8 mouse cellular contexts compared by ENCODE assay signal in the genomic region with DNA sequence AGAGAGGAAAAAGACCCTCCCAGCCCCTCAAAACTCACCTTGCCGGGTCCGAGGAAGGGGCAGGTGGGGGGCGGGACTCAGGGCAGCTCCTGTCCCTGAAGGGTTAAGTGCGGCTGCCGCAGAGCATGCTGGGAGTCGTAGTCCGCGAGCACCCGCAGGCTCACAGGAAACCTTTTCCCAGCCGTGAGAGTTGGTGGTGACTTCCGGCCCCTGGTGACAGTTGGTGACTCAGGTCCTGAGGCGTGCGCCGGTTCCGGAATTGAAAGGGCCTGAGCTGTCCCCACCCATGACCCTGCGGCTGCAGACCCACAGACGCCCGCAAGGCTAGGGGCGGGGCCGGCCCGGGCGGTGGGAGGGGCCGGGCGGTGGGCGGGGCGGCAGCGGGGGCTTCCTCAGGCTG. TPM values are rescaled to one million over a fixed set of nuclear protein-coding genes. Genes with fewer than 3 reads are reported as not detected.
DNase-seq lines count a peak whose midpoint lies in the region; ATAC-seq and TF ChIP-seq lines count a peak whose summit lies in the region.

Myl6b (minus strand) TSS at position 96 of the 400 bp plus-strand sequence.

- peak within 1 kb of the TSS; percentile 81 for H3K27ac ChIP-seq in bone marrow, adult 2 months (ENCODE audit: control insufficient read depth, insufficient read depth, low read depth, low read length, poor library complexity)
- peak within 1 kb of the TSS; percentile 94 for H3K27ac ChIP-seq in embryonic facial prominence, embryonic 15.5 days (replicated peaks)
- peak within 1 kb of the TSS; percentile 86 for H3K27ac ChIP-seq in kidney, embryonic 14.5 days (ENCODE audit: low read depth, low read length)
- H3K27ac ChIP-seq in limb, embryonic 15.5 days, result peak within 1 kb of the TSS; percentile 92

- no peaks in the 10 kb centered on the region for H3K9me3 ChIP-seq in embryonic facial prominence, embryonic 15.5 days (replicated peaks)
- no peaks in the 10 kb centered on the region for H3K9me3 ChIP-seq in kidney, embryonic 14.5 days (ENCODE audit: control insufficient read depth, low read length)
- no peaks in the 10 kb centered on the region for H3K9me3 ChIP-seq in limb, embryonic 15.5 days

- peak; percentile 84 for ATAC-seq in embryonic facial prominence, embryonic 15.5 days (ENCODE audit: insufficient number of reproducible peaks, low FRiP score, low TSS enrichment, low read depth)
- peak; percentile 92 for ATAC-seq in kidney, embryonic 14.5 days (ENCODE audit: low FRiP score, low TSS enrichment)
- ATAC-seq in limb, embryonic 15.5 days (ENCODE audit: insufficient number of reproducible peaks, low FRiP score, low TSS enrichment, low read depth), result peak; percentile 83

- peak; percentile 100 for DNase-seq in 416B (ENCODE audit: low read depth)
- DNase-seq in heart, adult 9 months (ENCODE audit: low spot score in 2 of 2), result peak; percentile 98
- peak; percentile 91 to 95 for DNase-seq in monocyte, adult 2 months (ENCODE audit: low read depth in 1 of 2, low spot score in 2 of 2)
- peak; percentile 98 to 99 for DNase-seq in spleen, postnatal 36 days (ENCODE audit: low spot score in 2 of 2)

- H3K27me3 ChIP-seq in embryonic facial prominence, embryonic 15.5 days, result no peaks in the 10 kb centered on the region
- no peaks in the 10 kb centered on the region for H3K27me3 ChIP-seq in kidney, embryonic 14.5 days (ENCODE audit: control insufficient read depth, insufficient read depth, low read length)
- H3K27me3 ChIP-seq in limb, embryonic 15.5 days, result no peaks in the 10 kb centered on the region

- H3K9ac ChIP-seq in embryonic facial prominence, embryonic 15.5 days, result peak within 1 kb of the TSS; percentile 35
- H3K9ac ChIP-seq in kidney, embryonic 14.5 days (ENCODE audit: low read depth, low read length), result peak within 1 kb of the TSS; percentile 63
- peak within 1 kb of the TSS; percentile 50 for H3K9ac ChIP-seq in limb, embryonic 15.5 days

- H3K36me3 ChIP-seq in embryonic facial prominence, embryonic 15.5 days, result no peaks in the 10 kb centered on the region
- no peaks in the 10 kb centered on the region for H3K36me3 ChIP-seq in kidney, embryonic 14.5 days (ENCODE audit: control insufficient read depth, insufficient read depth, low read length)
- H3K36me3 ChIP-seq in limb, embryonic 15.5 days, result no peaks in the 10 kb centered on the region

- TF ChIP-seq POLR2A in bone marrow, adult 2 months (IDR thresholded peaks at IDR 0.05; ENCODE audit: borderline replicate concordance, control insufficient read depth, low read depth, low read length), result peak; percentile 20; the same call in 1 of the 2 replicates

- H3K4me3 ChIP-seq in bone marrow, adult 2 months (replicated peaks; ENCODE audit: control insufficient read depth, low read depth, low read length), result peak within 1 kb of the TSS; percentile 76
- peak within 1 kb of the TSS; percentile 62 for H3K4me3 ChIP-seq in embryonic facial prominence, embryonic 15.5 days (replicated peaks)
- H3K4me3 ChIP-seq in kidney, embryonic 14.5 days (ENCODE audit: low read length), result peak within 1 kb of the TSS; percentile 54
- peak within 1 kb of the TSS; percentile 58 for H3K4me3 ChIP-seq in limb, embryonic 15.5 days

- TF ChIP-seq CTCF in bone marrow, adult 2 months (IDR thresholded peaks at IDR 0.05; ENCODE audit: control insufficient read depth, insufficient read depth, low read length), result 0 out of 2 replicates have a peak, but pooled peaks have one; percentile 4

- peak within 1 kb of the TSS; percentile 65 for H3K4me2 ChIP-seq in embryonic facial prominence, embryonic 15.5 days (replicated peaks)
- H3K4me2 ChIP-seq in kidney, embryonic 14.5 days (replicated peaks; ENCODE audit: low read depth, low read length), result peak within 1 kb of the TSS; percentile 82
- H3K4me2 ChIP-seq in limb, embryonic 15.5 days, result peak within 1 kb of the TSS; percentile 69

- under 1% methylated on average over 27 of the region's 27 CpGs for WGBS in bone marrow, adult 2 months
- WGBS in embryonic facial prominence, embryonic 15.5 days, result under 1% methylated on average over 27 of the region's 27 CpGs
- under 1% methylated on average over 27 of the region's 27 CpGs for WGBS in kidney, embryonic 14.5 days
- WGBS in limb, embryonic 15.5 days, result 0% methylated on average over 27 of the region's 27 CpGs

- H3K4me1 ChIP-seq in bone marrow, adult 2 months (ENCODE audit: control insufficient read depth, insufficient read depth, low read length), result peaks cover 3% of the 10 kb centered on the region; the same call in 1 of the 2 replicates
- H3K4me1 ChIP-seq in embryonic facial prominence, embryonic 15.5 days, result peaks cover 35% of the 10 kb centered on the region
- H3K4me1 ChIP-seq in kidney, embryonic 14.5 days (ENCODE audit: control insufficient read depth, insufficient read depth, low read length), result peaks cover 16% of the 10 kb centered on the region
- peaks cover 23% of the 10 kb centered on the region for H3K4me1 ChIP-seq in limb, embryonic 15.5 days

RNA-seq across cellular contexts. Expression of gene Myl6b, which starts in this region (rescaled TPM):
- 0.79 and 2.4 TPM in 2 replicates for polyA plus RNA-seq in bone marrow, adult 2 months (2011; ENCODE audit: insufficient read depth, insufficient read length, low replicate concordance, missing spikeins)
- 5.0 and 6.9 TPM in 2 replicates for polyA plus RNA-seq in embryonic facial prominence, embryonic 15.5 days (2015; fragmentation: Nextera tagmentation; extraction: Ambion mirVana)
- polyA plus RNA-seq in kidney, embryonic 14.5 days (2014; fragmentation: Nextera tagmentation; extraction: Ambion mirVana), result 3.2 and 3.5 TPM in 2 replicates
- 4.7 and 7.4 TPM in 2 replicates for polyA plus RNA-seq in limb, embryonic 15.5 days (2015; fragmentation: Nextera tagmentation; extraction: Ambion mirVana)

Comparison
In these comparisons a context has a peak if more than half of its experiments do, and no peak if none do; other contexts are left out.
1. Peak in every context shown above with its lines: DNase-seq, ATAC-seq, H3K4me3 ChIP-seq and H3K27ac ChIP-seq.